Mouse (Mus musculus): ENCODE data around the gene Csnk2b. TPM values are rescaled to one million over a fixed set of nuclear protein-coding genes. Genes with fewer than 3 reads are reported as not detected.

Csnk2b gene
- polyA plus RNA-seq, 1 experiment from 2014 or later, result 319 TPM

DNA sequence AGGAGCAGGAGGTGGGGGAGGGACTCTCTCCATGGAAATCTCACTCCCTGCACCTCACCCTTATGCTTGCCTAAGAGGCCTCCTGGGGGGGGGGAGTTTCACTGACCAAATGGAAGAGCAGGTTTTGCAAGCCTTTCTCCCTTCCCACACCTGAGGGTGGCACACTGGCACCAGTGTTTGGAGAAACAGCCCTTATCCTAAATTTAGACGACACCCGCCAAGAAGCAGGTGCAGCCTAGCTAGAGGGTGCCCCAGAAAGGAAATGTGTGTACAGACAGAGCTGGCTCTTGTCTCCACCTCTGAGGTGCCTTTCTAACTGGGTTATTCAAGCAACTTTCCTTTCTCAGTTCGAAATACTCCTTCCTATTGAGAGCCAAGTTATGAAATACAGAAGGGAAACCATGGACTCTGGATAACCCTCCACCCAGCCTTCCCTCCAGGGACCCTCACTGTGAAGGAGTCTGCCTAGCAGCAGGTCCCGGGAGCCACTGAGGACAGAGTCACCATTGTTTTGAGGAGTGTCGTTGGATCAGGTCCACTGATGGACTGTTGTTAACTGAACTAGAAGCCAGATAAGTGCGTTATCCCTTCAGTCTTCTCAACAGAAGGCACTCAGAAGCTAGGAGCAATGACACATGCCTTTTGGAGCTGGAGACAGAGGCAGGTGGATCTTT, 51.2 kb downstream of the Csnk2b start:
- Histone ChIP-seq H3K36me3 (ENCODE audit: control insufficient read depth, insufficient read depth, low read length) (no peaks in the 10 kb centered on the region), H3K27ac (ENCODE audit: low read depth, low read length) (no peak overlapping the region), H3K4me2 (ENCODE audit: low read depth) (no peak overlapping the region), H3K4me1 (ENCODE audit: control insufficient read depth, insufficient read depth, low read length) (peaks cover under 1% of the 10 kb centered on the region; the same call in 1 of the 2 replicates), H3K4me3 (ENCODE audit: low read depth, low read length) (no peak overlapping the region), H3K9me3 (ENCODE audit: control insufficient read depth, low read length) (no peaks in the 10 kb centered on the region), H3K9ac (ENCODE audit: low read length) (no peak overlapping the region), H3K27me3 (ENCODE audit: control insufficient read depth, insufficient read depth, low read length) (peaks cover 4% of the 10 kb centered on the region)
- 60% methylated on average over 6 of the region's 6 CpGs for WGBS
- no peak for DNase-seq (ENCODE audit: low spot score)
- no peak for ATAC-seq (ENCODE audit: insufficient read depth, low FRiP score, low TSS enrichment)

DNA sequence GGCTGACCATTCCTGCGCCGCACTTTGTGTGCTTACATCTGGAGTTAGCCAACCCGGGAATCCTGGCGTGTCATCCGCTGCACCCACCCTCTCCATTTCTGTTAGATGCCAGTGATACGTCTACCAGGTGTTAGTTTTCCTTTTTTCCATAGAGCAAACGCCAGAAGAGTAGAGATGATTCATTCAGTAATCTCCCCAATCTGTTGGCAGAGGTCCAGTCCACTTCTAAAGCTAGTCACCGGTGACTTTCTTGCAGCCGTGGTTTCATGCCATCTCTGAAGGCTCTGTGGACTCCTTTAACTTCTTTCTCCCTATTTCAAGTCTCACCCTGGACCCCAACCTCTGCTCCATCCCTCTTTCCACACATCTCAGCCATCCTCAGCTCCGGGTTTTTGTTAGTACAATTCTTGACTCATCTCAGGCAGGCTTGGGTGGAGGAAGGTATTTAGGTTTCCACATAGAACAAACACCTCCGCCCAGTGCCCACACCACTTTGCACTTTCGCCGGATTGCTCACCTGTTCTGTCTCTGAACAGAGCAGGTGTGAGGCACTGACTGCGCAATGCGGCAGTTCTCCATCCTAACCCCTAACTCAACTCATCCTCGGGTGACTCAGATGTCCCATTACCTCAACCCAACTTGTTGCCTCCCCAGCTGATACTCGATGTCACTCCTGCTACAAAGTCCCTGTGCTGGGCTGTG, 53.5 kb downstream of the Csnk2b start:
- no peak overlapping the region for H3K4me3 ChIP-seq (ENCODE audit: low read depth, low read length)
- 88% methylated on average over 17 of the region's 17 CpGs for WGBS
- H3K9me3 ChIP-seq (ENCODE audit: control insufficient read depth, low read length), result no peaks in the 10 kb centered on the region
- H3K27me3 ChIP-seq (ENCODE audit: control insufficient read depth, insufficient read depth, low read length), result peaks cover 20% of the 10 kb centered on the region
- DNase-seq (ENCODE audit: low spot score), result no peak
- H3K27ac ChIP-seq (ENCODE audit: low read depth, low read length), result no peak overlapping the region
- no peak overlapping the region; the same call in 1 of the 2 replicates for H3K9ac ChIP-seq (ENCODE audit: low read length)
- peaks cover 13% of the 10 kb centered on the region for H3K4me1 ChIP-seq (ENCODE audit: control insufficient read depth, insufficient read depth, low read length)
- ATAC-seq (ENCODE audit: insufficient read depth, low FRiP score, low TSS enrichment), result no peak
- no peak overlapping the region for H3K4me2 ChIP-seq (ENCODE audit: low read depth)
- H3K36me3 ChIP-seq (ENCODE audit: control insufficient read depth, insufficient read depth, low read length), result no peaks in the 10 kb centered on the region

Other genes starting within 250 kb of the Csnk2b start
- gene Zbtb12, start 242.6 kb downstream of the Csnk2b start, polyA plus RNA-seq (2014; fragmentation: Nextera tagmentation; extraction: Ambion mirVana), result 1.7 and 2.1 TPM in 2 replicates
- gene Gm20547, start 240.0 kb downstream of the Csnk2b start, polyA plus RNA-seq (2014; fragmentation: Nextera tagmentation; extraction: Ambion mirVana), result not detected in 2 replicates
- 0.57 and 0.86 TPM in 2 replicates for gene C2, start 223.8 kb downstream of the Csnk2b start, polyA plus RNA-seq (2014; fragmentation: Nextera tagmentation; extraction: Ambion mirVana)
- 62.7 and 70.3 TPM in 2 replicates for gene Ehmt2, start 223.6 kb downstream of the Csnk2b start, polyA plus RNA-seq (2014; fragmentation: Nextera tagmentation; extraction: Ambion mirVana)
- not detected in 2 replicates for gene Slc44a4, start 207.6 kb downstream of the Csnk2b start, polyA plus RNA-seq (2014; fragmentation: Nextera tagmentation; extraction: Ambion mirVana)
- 16.4 and 16.8 TPM in 2 replicates for gene Neu1, start 190.8 kb downstream of the Csnk2b start, polyA plus RNA-seq (2014; fragmentation: Nextera tagmentation; extraction: Ambion mirVana)
- gene Hspa1b, start 162.8 kb downstream of the Csnk2b start, polyA plus RNA-seq (2014; fragmentation: Nextera tagmentation; extraction: Ambion mirVana), result 0.13 and 0.37 TPM in 2 replicates
- gene Gm20481, start 152.1 kb downstream of the Csnk2b start, polyA plus RNA-seq (2014; fragmentation: Nextera tagmentation; extraction: Ambion mirVana), result not detected in 2 replicates
- gene Hspa1a, start 149.9 kb downstream of the Csnk2b start, polyA plus RNA-seq (2014; fragmentation: Nextera tagmentation; extraction: Ambion mirVana), result 1.1 and 1.9 TPM in 2 replicates
- gene Hspa1l, start 149.3 kb downstream of the Csnk2b start, polyA plus RNA-seq (2014; fragmentation: Nextera tagmentation; extraction: Ambion mirVana), result 1.8 and 2.0 TPM in 2 replicates
- 209 and 211 TPM in 2 replicates for gene Lsm2, start 140.2 kb downstream of the Csnk2b start, polyA plus RNA-seq (2014; fragmentation: Nextera tagmentation; extraction: Ambion mirVana)
- gene Vars, start 121.1 kb downstream of the Csnk2b start, polyA plus RNA-seq (2014; fragmentation: Nextera tagmentation; extraction: Ambion mirVana), result 109 and 114 TPM in 2 replicates
- gene Vwa7, start 105.5 kb downstream of the Csnk2b start, polyA plus RNA-seq (2014; fragmentation: Nextera tagmentation; extraction: Ambion mirVana), result 0.08 TPM in 1 of 2 replicates, not detected in the other
- 3.9 and 5.2 TPM in 2 replicates for gene Sapcd1, start 94.0 kb downstream of the Csnk2b start, polyA plus RNA-seq (2014; fragmentation: Nextera tagmentation; extraction: Ambion mirVana)
- gene Msh5, start 75.3 kb downstream of the Csnk2b start, polyA plus RNA-seq (2014; fragmentation: Nextera tagmentation; extraction: Ambion mirVana), result 4.1 and 6.2 TPM in 2 replicates
- gene Clic1, start 72.1 kb downstream of the Csnk2b start, polyA plus RNA-seq (2014; fragmentation: Nextera tagmentation; extraction: Ambion mirVana), result 82.8 and 89.7 TPM in 2 replicates
- gene Ddah2, start 63.0 kb downstream of the Csnk2b start, polyA plus RNA-seq (2014; fragmentation: Nextera tagmentation; extraction: Ambion mirVana), result 638 and 659 TPM in 2 replicates
- gene Ly6g6c, start 56.7 kb downstream of the Csnk2b start, polyA plus RNA-seq (2014; fragmentation: Nextera tagmentation; extraction: Ambion mirVana), result 0.43 TPM in 1 of 2 replicates, not detected in the other
- 1.5 and 2.0 TPM in 2 replicates for gene Mpig6b, start 55.9 kb downstream of the Csnk2b start, polyA plus RNA-seq (2014; fragmentation: Nextera tagmentation; extraction: Ambion mirVana)
- 0.39 and 0.46 TPM in 2 replicates for gene Ly6g6e, start 45.2 kb downstream of the Csnk2b start, polyA plus RNA-seq (2014; fragmentation: Nextera tagmentation; extraction: Ambion mirVana)
- gene Ly6g6d, start 44.0 kb downstream of the Csnk2b start, polyA plus RNA-seq (2014; fragmentation: Nextera tagmentation; extraction: Ambion mirVana), result 1.0 and 3.2 TPM in 2 replicates
- gene Ly6g6f, start 36.4 kb downstream of the Csnk2b start, polyA plus RNA-seq (2014; fragmentation: Nextera tagmentation; extraction: Ambion mirVana), result 1.3 and 1.4 TPM in 2 replicates
- gene Abhd16a, start 32.8 kb downstream of the Csnk2b start, polyA plus RNA-seq (2014; fragmentation: Nextera tagmentation; extraction: Ambion mirVana), result 50.5 and 59.9 TPM in 2 replicates
- gene Ly6g5c, start 13.8 kb downstream of the Csnk2b start, polyA plus RNA-seq (2014; fragmentation: Nextera tagmentation; extraction: Ambion mirVana), result not detected in 2 replicates
- 0.45 and 0.78 TPM in 2 replicates for gene Ly6g5b, start 6.6 kb downstream of the Csnk2b start, polyA plus RNA-seq (2014; fragmentation: Nextera tagmentation; extraction: Ambion mirVana)
- gene Gpank1, start 598 bp downstream of the Csnk2b start, polyA plus RNA-seq (2014; fragmentation: Nextera tagmentation; extraction: Ambion mirVana), result 26.1 and 28.9 TPM in 2 replicates
- gene D17H6S53E, start 4.3 kb upstream of the Csnk2b start, polyA plus RNA-seq (2014; fragmentation: Nextera tagmentation; extraction: Ambion mirVana), result 7.0 and 7.6 TPM in 2 replicates
- gene Apom, start 10.0 kb upstream of the Csnk2b start, polyA plus RNA-seq (2014; fragmentation: Nextera tagmentation; extraction: Ambion mirVana), result 0.81 and 0.93 TPM in 2 replicates
- gene Bag6, start 13.1 kb upstream of the Csnk2b start, polyA plus RNA-seq (2014; fragmentation: Nextera tagmentation; extraction: Ambion mirVana), result 99.4 and 105 TPM in 2 replicates
- 185 and 194 TPM in 2 replicates for gene Prrc2a, start 42.8 kb upstream of the Csnk2b start, polyA plus RNA-seq (2014; fragmentation: Nextera tagmentation; extraction: Ambion mirVana)
- gene Aif1, start 54.0 kb upstream of the Csnk2b start, polyA plus RNA-seq (2014; fragmentation: Nextera tagmentation; extraction: Ambion mirVana), result 4.1 and 6.7 TPM in 2 replicates
- gene Lst1, start 66.4 kb upstream of the Csnk2b start, polyA plus RNA-seq (2014; fragmentation: Nextera tagmentation; extraction: Ambion mirVana), result 5.8 and 9.1 TPM in 2 replicates
- 0.27 TPM in 1 of 2 replicates, not detected in the other for gene Ltb, start 72.4 kb upstream of the Csnk2b start, polyA plus RNA-seq (2014; fragmentation: Nextera tagmentation; extraction: Ambion mirVana)
- gene Tnf, start 80.0 kb upstream of the Csnk2b start, polyA plus RNA-seq (2014; fragmentation: Nextera tagmentation; extraction: Ambion mirVana), result 0.16 TPM in 1 of 2 replicates, not detected in the other
- 0.28 TPM in 1 of 2 replicates, not detected in the other for gene Lta, start 83.3 kb upstream of the Csnk2b start, polyA plus RNA-seq (2014; fragmentation: Nextera tagmentation; extraction: Ambion mirVana)
- 0.50 TPM in 1 of 2 replicates, not detected in the other for gene Gm16181, start 98.8 kb upstream of the Csnk2b start, polyA plus RNA-seq (2014; fragmentation: Nextera tagmentation; extraction: Ambion mirVana)
- 14.1 and 16.8 TPM in 2 replicates for gene Atp6v1g2, start 111.6 kb upstream of the Csnk2b start, polyA plus RNA-seq (2014; fragmentation: Nextera tagmentation; extraction: Ambion mirVana)
- gene Nfkbil1, start 113.7 kb upstream of the Csnk2b start, polyA plus RNA-seq (2014; fragmentation: Nextera tagmentation; extraction: Ambion mirVana), result 4.7 and 5.0 TPM in 2 replicates
- gene Ddx39b, start 119.7 kb upstream of the Csnk2b start, polyA plus RNA-seq (2014; fragmentation: Nextera tagmentation; extraction: Ambion mirVana), result 634 and 672 TPM in 2 replicates
- 47.9 and 56.5 TPM in 2 replicates for gene H2-D1, start 140.7 kb upstream of the Csnk2b start, polyA plus RNA-seq (2014; fragmentation: Nextera tagmentation; extraction: Ambion mirVana)
- gene H2-Q1, start 198.4 kb upstream of the Csnk2b start, polyA plus RNA-seq (2014; fragmentation: Nextera tagmentation; extraction: Ambion mirVana), result not detected in 2 replicates
- gene H2-Q2, start 220.2 kb upstream of the Csnk2b start, polyA plus RNA-seq (2014; fragmentation: Nextera tagmentation; extraction: Ambion mirVana), result 1.3 TPM in 1 of 2 replicates, not detected in the other